Mouse (Mus musculus): Measurements from ENCODE around the gene Hist1h1a. TPM values are rescaled to one million over a fixed set of nuclear protein-coding genes. Genes with fewer than 3 reads are reported as not detected.
A peak's percentile ranks its signal among the peaks of the same experiment; 100 is the strongest.
"Not testable (repeated sequence)": the region's sequence is repeated elsewhere in the genome, so short reads cannot be mapped to it uniquely, and the experiment has no call there.

The Hist1h1a gene
- polyA plus RNA-seq, 1 experiment from 2014 or later = 2.5 TPM

DNA sequence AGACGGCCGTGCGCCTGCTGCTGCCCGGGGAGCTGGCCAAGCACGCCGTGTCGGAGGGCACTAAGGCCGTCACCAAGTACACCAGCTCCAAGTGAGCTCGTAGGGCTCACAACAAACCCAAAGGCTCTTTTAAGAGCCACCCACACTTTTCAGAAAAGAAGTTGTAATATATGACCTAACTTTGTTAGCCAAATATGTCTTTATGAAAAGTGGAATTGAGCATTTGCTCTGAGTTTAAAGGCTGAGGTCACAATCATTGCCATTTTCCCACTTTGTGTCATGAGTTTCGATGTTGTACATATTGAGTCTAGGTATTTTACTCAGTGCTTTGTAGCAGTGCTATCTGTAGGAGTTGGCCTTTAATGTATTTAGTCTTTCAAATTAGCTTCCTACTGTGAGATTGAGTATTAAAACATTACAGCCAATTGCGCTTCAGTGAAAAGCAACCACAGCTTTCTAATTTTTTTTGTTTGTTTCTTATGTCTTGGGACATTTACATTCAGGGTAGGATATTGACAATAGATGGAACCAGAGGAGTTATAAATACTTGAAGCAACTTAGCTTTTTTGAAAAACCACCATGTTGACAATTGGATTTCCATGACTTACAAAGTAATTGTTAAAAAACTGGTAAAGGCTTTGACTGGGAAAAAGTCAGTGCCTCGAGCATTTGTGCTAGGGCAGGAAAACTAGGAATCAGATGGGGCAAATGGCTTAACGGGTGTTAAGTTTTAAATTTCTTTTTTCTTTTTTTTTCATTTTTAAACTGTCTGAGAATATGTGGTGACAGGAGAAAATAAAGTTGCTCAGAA lies 16.2 kb upstream of the Hist1h1a start:
- 3% methylated on average over 9 of the region's 13 CpGs for WGBS (ENCODE audit: insufficient replicate concordance)
- H3K4me3 ChIP-seq (ENCODE audit: low read depth, low read length) = peak overlapping the region; percentile 66
- peak overlapping the region; percentile 76 for H3K4me2 ChIP-seq (ENCODE audit: low read depth, low read length)
- peak overlapping the region; percentile 100 for H3K27ac ChIP-seq (ENCODE audit: low read length)
- H3K4me1 ChIP-seq (ENCODE audit: control insufficient read depth, low read depth, low read length) = peaks cover 29% of the 10 kb centered on the region
- ATAC-seq (ENCODE audit: low read depth) = no peak
- no peaks in the 10 kb centered on the region for H3K27me3 ChIP-seq (ENCODE audit: control insufficient read depth, insufficient read depth, low read depth, low read length)
- no peaks in the 10 kb centered on the region for H3K9me3 ChIP-seq (replicated peaks; ENCODE audit: control insufficient read depth, low read length)
- H3K36me3 ChIP-seq (ENCODE audit: control insufficient read depth, insufficient read depth) = no peaks in the 10 kb centered on the region
- peak overlapping the region; percentile 76 for H3K9ac ChIP-seq (ENCODE audit: low read depth, low read length)

DNA sequence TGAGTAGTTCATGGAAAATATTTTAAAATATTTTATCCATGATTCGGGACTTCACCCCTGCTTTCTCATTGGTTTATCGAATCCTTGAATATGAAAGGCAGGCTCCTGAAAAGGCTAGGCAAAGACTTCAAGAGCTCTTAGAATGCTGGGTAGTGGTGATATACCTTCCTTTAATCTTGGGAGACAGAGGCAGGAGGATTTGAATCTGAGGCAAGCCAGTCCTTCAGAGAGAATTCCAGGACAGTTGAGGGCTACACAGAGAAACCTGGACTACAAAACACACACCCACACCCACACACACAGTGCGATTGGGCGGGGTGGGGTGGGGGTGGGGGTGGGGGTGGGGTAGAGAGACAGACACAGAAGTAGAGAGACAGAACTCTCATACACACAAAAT lies 15.6 kb upstream of the Hist1h1a start:
- no peak for ATAC-seq (ENCODE audit: low read depth)
- Histone ChIP-seq H3K27ac (ENCODE audit: low read length) (peak overlapping the region; percentile 100), H3K27me3 (ENCODE audit: control insufficient read depth, insufficient read depth, low read depth, low read length) (no peaks in the 10 kb centered on the region), H3K36me3 (ENCODE audit: control insufficient read depth, insufficient read depth) (no peaks in the 10 kb centered on the region), H3K9ac (ENCODE audit: low read depth, low read length) (peak overlapping the region; percentile 76), H3K4me1 (ENCODE audit: control insufficient read depth, low read depth, low read length) (peaks cover 28% of the 10 kb centered on the region), H3K4me2 (ENCODE audit: low read depth, low read length) (peak overlapping the region; percentile 76), H3K4me3 (ENCODE audit: low read depth, low read length) (peak overlapping the region; percentile 66), H3K9me3 (replicated peaks; ENCODE audit: control insufficient read depth, low read length) (no peaks in the 10 kb centered on the region)
- WGBS (ENCODE audit: insufficient replicate concordance) = 5% methylated on average over 4 of the region's 4 CpGs

DNA sequence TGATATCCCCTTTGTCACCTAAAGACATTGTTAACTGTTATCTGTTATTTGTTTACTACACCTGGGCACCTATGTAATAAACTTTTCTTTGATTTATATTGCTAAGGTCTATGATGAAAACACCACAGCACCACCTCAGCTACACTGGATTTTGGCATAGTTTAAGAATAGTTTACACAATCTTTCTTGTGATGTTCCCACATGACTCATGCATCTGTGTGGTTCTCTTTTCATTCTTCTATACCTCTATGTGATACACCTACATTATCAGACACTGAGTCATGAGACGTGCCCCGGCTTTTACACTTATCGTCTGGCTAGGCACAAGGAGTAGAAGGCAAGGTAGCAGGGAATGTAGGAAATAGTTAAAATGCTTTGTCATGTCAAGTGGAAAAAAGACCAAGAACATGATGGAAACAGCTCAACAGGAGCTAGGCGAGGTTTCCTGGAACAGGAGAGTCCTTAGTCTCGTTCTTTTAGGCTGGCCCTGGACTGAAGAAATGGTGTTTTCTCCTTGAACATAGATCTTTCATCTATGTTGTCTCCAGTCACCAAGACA lies 13.8 kb upstream of the Hist1h1a start:
- Histone ChIP-seq H3K9ac (ENCODE audit: low read depth, low read length) (no peak overlapping the region; the same call in 1 of the 2 replicates), H3K4me3 (ENCODE audit: low read depth, low read length) (no peak overlapping the region), H3K27ac (ENCODE audit: low read length) (peak overlapping the region; percentile 89), H3K4me1 (ENCODE audit: control insufficient read depth, low read depth, low read length) (peaks cover 26% of the 10 kb centered on the region), H3K36me3 (ENCODE audit: control insufficient read depth, insufficient read depth) (no peaks in the 10 kb centered on the region), H3K4me2 (ENCODE audit: low read depth, low read length) (no peak overlapping the region), H3K9me3 (replicated peaks; ENCODE audit: control insufficient read depth, low read length) (no peaks in the 10 kb centered on the region), H3K27me3 (ENCODE audit: control insufficient read depth, insufficient read depth, low read depth, low read length) (no peaks in the 10 kb centered on the region)
- 82% methylated on average over 5 of the region's 5 CpGs for WGBS (ENCODE audit: insufficient replicate concordance)
- no peak for ATAC-seq (ENCODE audit: low read depth)

DNA sequence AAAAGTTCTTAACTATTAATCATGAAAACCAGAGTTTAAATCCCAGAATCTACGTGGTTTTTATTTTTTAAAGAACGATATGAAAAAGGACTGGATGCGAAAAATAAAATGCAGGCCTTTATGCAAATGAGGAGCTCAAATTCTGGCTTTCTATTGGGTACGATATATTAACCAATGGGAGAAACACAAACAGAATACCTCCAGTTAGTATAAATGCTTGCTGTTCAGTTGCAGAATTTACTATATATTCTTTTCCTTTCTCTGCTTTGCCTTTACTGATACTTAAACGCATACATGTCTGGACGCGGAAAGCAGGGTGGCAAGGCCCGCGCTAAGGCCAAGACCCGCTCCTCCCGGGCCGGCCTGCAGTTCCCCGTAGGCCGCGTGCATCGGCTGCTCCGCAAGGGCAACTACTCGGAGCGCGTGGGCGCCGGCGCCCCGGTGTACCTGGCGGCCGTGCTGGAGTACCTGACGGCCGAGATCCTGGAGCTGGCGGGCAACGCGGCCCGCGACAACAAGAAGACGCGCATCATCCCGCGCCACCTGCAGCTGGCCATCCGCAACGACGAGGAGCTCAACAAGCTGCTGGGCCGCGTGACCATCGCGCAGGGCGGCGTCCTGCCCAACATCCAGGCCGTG lies 12.5 kb upstream of the Hist1h1a start, which contains the start of gene Hist1h2ab:
Gene Hist1h2ab (plus strand): TSS at position 288 of the 639 bp plus-strand sequence.
- H3K27ac ChIP-seq (ENCODE audit: low read length) = peak within 1 kb of the TSS; percentile 98
- peak within 1 kb of the TSS; percentile 56 for H3K4me3 ChIP-seq (ENCODE audit: low read depth, low read length)
- H3K27me3 ChIP-seq (ENCODE audit: control insufficient read depth, insufficient read depth, low read depth, low read length); H3K9me3 ChIP-seq (replicated peaks; ENCODE audit: control insufficient read depth, low read length); H3K36me3 ChIP-seq (ENCODE audit: control insufficient read depth, insufficient read depth): not testable (repeated sequence)
- ATAC-seq (ENCODE audit: low read depth) = peak; percentile 46
- WGBS (ENCODE audit: insufficient replicate concordance) = under 1% methylated on average over 31 of the region's 47 CpGs
- H3K4me2 ChIP-seq (ENCODE audit: low read depth, low read length) = peak within 1 kb of the TSS; percentile 64
- H3K4me1 ChIP-seq (ENCODE audit: control insufficient read depth, low read depth, low read length) = peaks cover 31% of the 10 kb centered on the region
- H3K9ac ChIP-seq (ENCODE audit: low read depth, low read length) = peak within 1 kb of the TSS; percentile 73

DNA sequence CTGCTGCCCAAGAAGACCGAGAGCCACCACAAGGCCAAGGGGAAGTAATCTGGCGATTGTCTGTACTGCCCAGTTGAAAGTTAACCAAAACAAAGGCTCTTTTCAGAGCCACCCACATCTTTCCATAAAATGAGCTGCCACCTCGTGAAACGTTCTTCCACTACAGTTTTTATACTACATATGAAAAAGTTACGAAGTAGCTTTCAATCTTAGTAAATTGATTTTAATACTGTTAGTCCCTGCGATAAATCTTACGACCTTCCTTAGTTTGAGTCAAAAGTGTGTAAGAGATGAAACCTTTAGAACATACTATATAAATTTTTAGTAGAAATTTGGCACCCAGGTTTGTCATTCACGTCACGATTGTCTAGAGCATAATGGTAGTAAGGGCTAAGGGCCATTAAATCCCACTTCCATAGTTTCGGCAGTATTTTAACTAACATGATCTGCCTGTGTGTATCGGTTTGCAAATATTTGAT lies 11.9 kb upstream of the Hist1h1a start:
- under 1% methylated on average over 11 of the region's 11 CpGs for WGBS (ENCODE audit: insufficient replicate concordance)
- ATAC-seq (ENCODE audit: low read depth) = peak; percentile 5

DNA sequence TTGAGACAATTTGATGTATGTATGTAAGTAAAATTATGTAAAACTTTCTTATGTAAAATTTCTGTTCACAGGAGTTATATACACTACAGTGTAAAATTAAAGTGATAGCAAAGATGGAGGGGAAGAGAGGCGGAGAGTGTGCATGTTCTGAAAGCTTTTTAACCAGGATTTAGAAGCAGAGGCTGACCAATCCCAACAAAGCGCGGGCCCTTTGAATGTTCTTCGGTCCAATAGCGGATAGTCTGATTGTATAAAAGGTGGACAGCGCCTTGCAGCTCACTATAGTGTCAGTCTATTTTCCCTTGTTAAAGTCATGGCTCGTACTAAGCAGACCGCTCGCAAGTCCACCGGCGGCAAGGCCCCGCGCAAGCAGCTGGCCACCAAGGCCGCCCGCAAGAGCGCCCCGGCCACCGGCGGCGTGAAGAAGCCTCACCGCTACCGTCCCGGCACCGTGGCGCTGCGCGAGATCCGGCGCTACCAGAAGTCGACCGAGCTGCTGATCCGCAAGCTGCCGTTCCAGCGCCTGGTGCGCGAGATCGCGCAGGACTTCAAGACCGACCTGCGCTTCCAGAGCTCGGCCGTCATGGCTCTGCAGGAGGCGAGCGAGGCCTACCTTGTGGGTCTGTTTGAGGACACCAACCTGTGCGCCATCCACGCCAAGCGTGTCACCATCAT lies 11.3 kb upstream of the Hist1h1a start, which contains the start of gene Hist1h3b:
Gene Hist1h3b (plus strand): TSS at position 201 of the 675 bp plus-strand sequence.
- not testable (repeated sequence) for H3K27me3 ChIP-seq (ENCODE audit: control insufficient read depth, insufficient read depth, low read depth, low read length); H3K36me3 ChIP-seq (ENCODE audit: control insufficient read depth, insufficient read depth); H3K9me3 ChIP-seq (replicated peaks; ENCODE audit: control insufficient read depth, low read length)
- Histone ChIP-seq H3K4me2 (ENCODE audit: low read depth, low read length) (peak within 1 kb of the TSS; percentile 64), H3K9ac (ENCODE audit: low read depth, low read length) (peak within 1 kb of the TSS; percentile 77), H3K27ac (ENCODE audit: low read length) (peak within 1 kb of the TSS; percentile 98), H3K4me3 (ENCODE audit: low read depth, low read length) (peak within 1 kb of the TSS; percentile 60), H3K4me1 (ENCODE audit: control insufficient read depth, low read depth, low read length) (peaks cover 29% of the 10 kb centered on the region)
- peak; percentile 73 for ATAC-seq (ENCODE audit: low read depth)
- 0% methylated on average over 16 of the region's 47 CpGs for WGBS (ENCODE audit: insufficient replicate concordance)

More for the DNA sequence above, 11.9 kb upstream of the Hist1h1a start:
- H3K36me3 ChIP-seq (ENCODE audit: control insufficient read depth, insufficient read depth) = no peaks in the 10 kb centered on the region
- H3K9me3 ChIP-seq (replicated peaks; ENCODE audit: control insufficient read depth, low read length) = no peaks in the 10 kb centered on the region
- H3K27ac ChIP-seq (ENCODE audit: low read length) = peak overlapping the region; percentile 98
- H3K4me1 ChIP-seq (ENCODE audit: control insufficient read depth, low read depth, low read length) = peaks cover 31% of the 10 kb centered on the region
- H3K4me2 ChIP-seq (ENCODE audit: low read depth, low read length) = peak overlapping the region; percentile 64
- H3K27me3 ChIP-seq (ENCODE audit: control insufficient read depth, insufficient read depth, low read depth, low read length) = no peaks in the 10 kb centered on the region
- H3K4me3 ChIP-seq (ENCODE audit: low read depth, low read length) = peak overlapping the region; percentile 56
- peak overlapping the region; percentile 73 for H3K9ac ChIP-seq (ENCODE audit: low read depth, low read length)

DNA sequence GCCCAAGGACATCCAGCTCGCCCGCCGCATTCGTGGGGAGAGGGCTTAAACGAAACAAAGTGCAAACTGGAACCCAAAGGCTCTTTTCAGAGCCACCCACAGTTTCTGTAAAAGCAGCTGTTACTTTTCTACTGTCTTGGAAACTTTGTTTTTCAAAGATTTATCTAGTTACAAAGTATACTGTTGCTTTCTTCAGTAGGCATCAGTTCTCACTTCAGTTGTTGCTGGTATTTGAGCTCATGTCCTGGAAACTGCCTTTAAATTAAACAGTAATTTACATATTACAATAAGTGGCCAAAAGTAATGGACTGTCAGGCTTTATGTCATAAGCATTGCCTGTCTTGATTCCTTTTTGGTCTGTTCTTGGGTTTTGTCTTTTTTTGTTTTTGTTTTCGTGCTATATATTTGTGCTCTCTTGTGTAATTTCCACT lies 10.7 kb upstream of the Hist1h1a start:
- no peaks in the 10 kb centered on the region for H3K36me3 ChIP-seq (ENCODE audit: control insufficient read depth, insufficient read depth)
- H3K27ac ChIP-seq (ENCODE audit: low read length) = peak overlapping the region; percentile 95
- WGBS (ENCODE audit: insufficient replicate concordance) = 4% methylated on average over 6 of the region's 6 CpGs
- peak overlapping the region; percentile 60 for H3K4me3 ChIP-seq (ENCODE audit: low read depth, low read length)
- H3K4me1 ChIP-seq (ENCODE audit: control insufficient read depth, low read depth, low read length) = peaks cover 25% of the 10 kb centered on the region
- H3K9me3 ChIP-seq (replicated peaks; ENCODE audit: control insufficient read depth, low read length) = no peaks in the 10 kb centered on the region
- peak overlapping the region; percentile 77 for H3K9ac ChIP-seq (ENCODE audit: low read depth, low read length)
- peak overlapping the region; percentile 53 for H3K4me2 ChIP-seq (ENCODE audit: low read depth, low read length)
- no peaks in the 10 kb centered on the region for H3K27me3 ChIP-seq (ENCODE audit: control insufficient read depth, insufficient read depth, low read depth, low read length)
- no peak for ATAC-seq (ENCODE audit: low read depth)

DNA sequence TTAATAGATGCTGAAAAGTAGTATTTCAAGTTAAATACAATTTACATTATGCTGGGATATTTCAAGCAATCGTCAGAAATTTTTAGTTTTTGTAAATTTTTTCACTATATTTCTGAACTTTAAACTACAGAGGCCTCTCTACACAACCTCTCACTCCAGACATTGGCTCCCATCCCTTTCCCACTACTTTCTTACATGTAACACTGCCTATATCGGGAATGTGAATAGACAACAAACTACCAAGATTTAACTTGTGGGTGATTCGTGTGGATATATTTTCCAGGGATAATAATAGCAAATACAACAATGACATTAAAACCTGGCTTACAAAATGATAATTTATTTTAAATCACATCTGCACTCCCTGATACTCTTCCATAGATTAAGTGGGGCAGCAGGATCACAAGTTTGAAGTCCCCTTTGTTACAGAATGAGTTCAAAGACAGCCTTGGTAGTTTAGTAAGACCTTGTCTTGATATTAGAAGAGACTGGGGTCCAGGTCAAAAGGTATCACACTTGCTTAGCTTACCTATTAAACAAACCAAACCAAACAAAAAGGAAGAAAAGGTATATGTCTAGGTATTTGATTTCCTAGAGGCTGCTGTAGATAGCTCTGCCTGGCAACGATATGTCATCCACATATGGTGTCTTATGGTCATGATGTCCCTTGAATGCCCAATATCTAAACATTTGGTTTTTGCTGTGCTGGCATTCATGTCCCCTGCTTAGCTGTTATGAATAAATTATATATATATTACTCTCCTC lies 10.0 kb upstream of the Hist1h1a start:
- 43% methylated on average over 4 of the region's 4 CpGs for WGBS (ENCODE audit: insufficient replicate concordance)
- peak overlapping the region; percentile 77 for H3K9ac ChIP-seq (ENCODE audit: low read depth, low read length)
- no peaks in the 10 kb centered on the region for H3K36me3 ChIP-seq (ENCODE audit: control insufficient read depth, insufficient read depth)
- peaks cover 20% of the 10 kb centered on the region for H3K4me1 ChIP-seq (ENCODE audit: control insufficient read depth, low read depth, low read length)
- H3K4me2 ChIP-seq (ENCODE audit: low read depth, low read length) = peak overlapping the region; percentile 53
- no peak for ATAC-seq (ENCODE audit: low read depth)
- no peaks in the 10 kb centered on the region for H3K27me3 ChIP-seq (ENCODE audit: control insufficient read depth, insufficient read depth, low read depth, low read length)
- no peaks in the 10 kb centered on the region for H3K9me3 ChIP-seq (replicated peaks; ENCODE audit: control insufficient read depth, low read length)
- peak overlapping the region; percentile 95 for H3K27ac ChIP-seq (ENCODE audit: low read length)
- peak overlapping the region; percentile 60 for H3K4me3 ChIP-seq (ENCODE audit: low read depth, low read length)

Data from liver, embryonic 16.5 days (tissue).